Mouse (Mus musculus): Measurements from ENCODE around the gene Upk2. TPM values are rescaled to one million over a fixed set of nuclear protein-coding genes. Genes with fewer than 3 reads are reported as not detected.

Upk2 gene
- polyA plus RNA-seq (2017; shearing (Covaris generic)): not detected

GRCm38 (mm10) chr9:44454891-44455220 lies at the start of gene Upk2:
TSS of gene Upk2 (minus strand) at chr9:44454976.

GRCm38 (mm10) chr9:44482552-44482951 lies 27.8 kb upstream of the Upk2 start, which contains the start of gene Bcl9l:
TSS of gene Bcl9l (plus strand) at chr9:44482825.

DNA sequence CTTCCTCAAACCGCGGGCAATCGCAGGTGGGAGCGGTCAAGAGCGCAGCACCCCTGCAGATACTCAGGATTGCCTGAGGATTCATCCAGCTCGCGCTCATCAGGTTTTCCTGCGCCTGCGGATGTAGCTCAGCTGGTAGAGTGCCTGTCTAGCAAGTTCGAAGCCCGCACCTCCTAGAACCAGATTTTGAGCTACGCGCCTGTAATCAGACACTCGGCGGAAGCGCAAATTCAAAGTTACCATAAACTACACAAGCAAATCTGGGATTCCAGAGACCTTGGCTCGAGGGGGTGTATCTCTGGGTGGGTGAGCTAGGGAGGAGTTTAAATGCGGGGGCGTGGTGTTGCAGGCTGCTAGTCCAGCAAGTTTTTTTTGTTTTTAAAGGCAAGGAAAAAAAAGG lies 13.8 kb downstream of the Upk2 start, which contains the start of gene Foxr1:
Foxr1 (minus strand) TSS at position 176 of the 400 bp plus-strand sequence.

DNA sequence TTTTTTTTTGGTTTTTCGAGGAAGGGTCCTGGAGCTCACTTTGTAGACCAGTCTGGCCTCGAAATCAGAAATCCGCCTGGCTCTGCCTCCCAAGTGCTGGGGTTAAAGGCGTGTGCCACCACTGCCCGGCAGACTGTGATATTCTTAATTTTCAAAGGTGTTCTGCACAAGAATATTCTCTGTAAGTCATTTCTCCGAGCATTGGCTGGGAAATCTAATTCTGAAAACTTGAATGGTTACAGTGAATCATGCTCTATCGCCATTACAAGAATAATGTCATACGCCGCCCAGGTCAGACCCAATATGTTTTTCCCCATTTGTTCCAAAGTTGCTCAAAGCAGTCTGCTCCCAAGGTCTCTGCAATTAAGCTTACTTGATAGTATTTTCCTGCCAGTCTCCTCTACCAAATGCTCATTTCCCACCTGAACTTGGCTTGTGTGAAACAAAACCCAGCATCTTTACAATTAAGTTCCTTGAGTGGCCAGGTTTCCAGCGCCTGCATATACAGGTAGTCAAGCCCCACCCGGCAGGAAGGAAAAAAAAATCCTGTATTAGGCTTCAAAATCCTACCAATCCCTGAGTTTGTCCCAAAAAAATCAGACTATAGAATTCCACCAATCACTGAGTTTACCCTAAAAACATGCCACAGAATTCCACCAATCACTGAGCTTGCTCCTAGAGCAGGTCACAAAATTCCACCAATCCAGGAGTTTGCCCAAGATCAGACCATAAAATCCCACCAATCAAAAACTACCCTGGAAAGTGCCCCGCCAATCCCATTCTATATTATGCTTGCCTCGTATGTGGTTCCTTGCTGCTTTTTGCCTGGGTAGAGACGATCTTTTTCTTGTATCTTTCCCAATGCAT lies 36.0 kb downstream of the Upk2 start, which contains the start of gene Ccdc84:
Ccdc84 (minus strand) TSS at position 51 of the 867 bp plus-strand sequence.

DNA sequence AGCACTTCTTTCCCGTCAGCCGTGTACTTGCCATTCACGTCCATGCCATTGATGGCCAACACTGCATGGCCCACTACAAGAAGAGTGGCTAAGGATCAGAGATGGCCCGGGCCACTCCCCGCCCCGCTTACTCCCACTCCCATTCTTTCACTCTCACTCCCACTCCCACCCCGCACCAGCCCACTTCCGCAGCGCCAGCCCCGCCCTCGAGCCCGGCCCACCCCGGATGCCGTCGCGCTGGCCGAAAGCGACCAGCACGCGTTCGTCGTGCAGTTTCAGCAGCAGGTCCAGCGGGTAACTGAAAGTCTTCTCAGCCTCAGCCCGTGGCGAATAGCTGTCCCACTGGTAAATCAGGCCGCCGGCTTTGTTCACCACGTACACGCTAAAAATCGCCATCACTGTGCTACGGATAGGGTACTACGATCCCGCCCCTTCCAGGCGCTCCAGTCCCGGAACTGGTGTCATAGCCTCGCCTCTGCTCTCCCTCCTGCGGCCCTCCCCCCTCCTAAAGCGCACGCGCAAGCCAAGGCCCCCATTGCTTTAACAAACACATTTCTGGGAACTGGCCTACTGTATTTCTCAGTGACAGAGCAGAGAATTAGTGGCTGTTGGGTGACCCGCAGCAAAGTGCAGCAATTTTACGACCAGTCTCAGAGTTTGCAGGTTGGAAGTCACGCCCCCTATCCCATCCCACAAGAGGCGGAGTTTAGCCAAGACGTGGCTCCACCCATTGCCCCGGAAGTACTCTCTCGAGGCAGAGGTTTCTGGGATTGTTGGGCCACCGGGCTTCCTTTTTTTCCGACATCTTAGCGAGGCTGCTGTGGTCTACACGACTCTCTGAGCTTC lies 47.6 kb downstream of the Upk2 start, which contains the start of the genes Rps25 and Trappc4:
Rps25 (plus strand) TSS at position 234 of the 846 bp plus-strand sequence.
Trappc4 (minus strand) TSS at position 695 of the 846 bp plus-strand sequence.

Other genes starting within 250 kb of the Upk2 start
- gene Cbl, start 220.9 kb downstream of the Upk2 start, polyA plus RNA-seq (2017; shearing (Covaris generic)): 37.6 TPM
- not detected for gene Ccdc153, start 214.3 kb downstream of the Upk2 start, polyA plus RNA-seq (2017; shearing (Covaris generic))
- 0.22 TPM for gene Pdzd3, start 203.5 kb downstream of the Upk2 start, polyA plus RNA-seq (2017; shearing (Covaris generic))
- gene Nlrx1, start 186.4 kb downstream of the Upk2 start, polyA plus RNA-seq (2017; shearing (Covaris generic)): 12.4 TPM
- 0.26 TPM for gene Abcg4, start 166.4 kb downstream of the Upk2 start, polyA plus RNA-seq (2017; shearing (Covaris generic))
- gene Hinfp, start 149.3 kb downstream of the Upk2 start, polyA plus RNA-seq (2017; shearing (Covaris generic)): 34.6 TPM
- gene C2cd2l, start 134.7 kb downstream of the Upk2 start, polyA plus RNA-seq (2017; shearing (Covaris generic)): 10.5 TPM
- gene Dpagt1, start 129.0 kb downstream of the Upk2 start, polyA plus RNA-seq (2017; shearing (Covaris generic)): 26.9 TPM
- 32.6 TPM for gene H2afx, start 120.3 kb downstream of the Upk2 start, polyA plus RNA-seq (2017; shearing (Covaris generic))
- gene Hmbs, start 110.7 kb downstream of the Upk2 start, polyA plus RNA-seq (2017; shearing (Covaris generic)): 31.2 TPM
- 88.4 TPM for gene Vps11, start 93.3 kb downstream of the Upk2 start, polyA plus RNA-seq (2017; shearing (Covaris generic))
- gene Hyou1, start 75.5 kb downstream of the Upk2 start, polyA plus RNA-seq (2017; shearing (Covaris generic)): 27.5 TPM
- gene Slc37a4, start 58.1 kb downstream of the Upk2 start, polyA plus RNA-seq (2017; shearing (Covaris generic)): 36.2 TPM
- gene Rps25, start 47.8 kb downstream of the Upk2 start, polyA plus RNA-seq (2017; shearing (Covaris generic)): 1,500 TPM
- gene Trappc4, start 47.4 kb downstream of the Upk2 start, polyA plus RNA-seq (2017; shearing (Covaris generic)): 141 TPM
- gene Ccdc84, start 36.4 kb downstream of the Upk2 start, polyA plus RNA-seq (2017; shearing (Covaris generic)): 67.9 TPM
- 0.20 TPM for gene Foxr1, start 13.8 kb downstream of the Upk2 start, polyA plus RNA-seq (2017; shearing (Covaris generic))
- 7.2 TPM for gene Bcl9l, start 27.8 kb upstream of the Upk2 start, polyA plus RNA-seq (2017; shearing (Covaris generic))
- 152 TPM for gene Cxcr5, start 106.9 kb upstream of the Upk2 start, polyA plus RNA-seq (2017; shearing (Covaris generic))
- 49.9 TPM for gene Ddx6, start 149.9 kb upstream of the Upk2 start, polyA plus RNA-seq (2017; shearing (Covaris generic))
- not detected for gene Treh, start 218.3 kb upstream of the Upk2 start, polyA plus RNA-seq (2017; shearing (Covaris generic))

Measured in inflammation-experienced regulatory T-cells, adult 16 weeks (primary cell).